8 mouse cellular contexts compared by ENCODE assay signal in the genomic region with DNA sequence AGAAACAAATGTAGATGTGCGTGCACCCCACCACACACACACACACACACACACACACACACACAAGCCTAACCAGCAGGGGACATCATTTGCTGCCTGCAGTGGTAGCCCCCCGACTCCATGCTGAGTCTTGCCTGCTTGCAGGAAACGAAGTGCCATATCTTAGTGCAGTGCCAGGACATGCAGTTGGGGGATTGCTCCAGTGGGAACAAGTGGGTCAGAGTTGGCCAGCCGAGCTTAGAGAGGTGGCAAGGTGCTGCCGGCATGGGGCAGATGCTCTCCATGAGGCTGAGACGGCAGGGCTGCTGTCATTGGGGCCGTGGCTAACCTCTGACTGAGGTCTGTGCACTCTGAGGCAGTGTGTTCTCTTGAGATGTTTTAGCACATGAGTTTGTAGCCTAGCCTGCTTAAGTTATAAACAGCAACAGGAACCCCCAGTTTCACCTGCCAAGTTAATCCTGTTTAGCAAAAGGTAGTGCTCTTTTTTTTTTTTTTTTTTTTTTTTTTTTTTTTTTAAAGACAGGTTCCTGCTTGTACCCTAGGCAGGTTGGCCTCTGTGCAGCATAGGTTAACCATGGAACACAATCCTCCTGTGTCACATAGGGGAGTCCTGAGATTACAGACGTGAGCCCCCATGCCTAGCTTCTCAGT. TPM values are rescaled to one million over a fixed set of nuclear protein-coding genes. Genes with fewer than 3 reads are reported as not detected.
A peak's percentile ranks its signal among the peaks of the same experiment; 100 is the strongest.
DNase-seq lines count a peak whose midpoint lies in the region; ATAC-seq and TF ChIP-seq lines count a peak whose summit lies in the region.

No protein-coding gene starts in this region.

- H3K36me3 ChIP-seq in intestine, embryonic 14.5 days (ENCODE audit: control insufficient read depth, insufficient read depth, low read length): no peaks in the 10 kb centered on the region

- TF ChIP-seq CTCF in lung, adult 2 months (IDR thresholded peaks at IDR 0.05; ENCODE audit: insufficient read depth, low read length): no peak
- no peak for TF ChIP-seq CTCF in embryonic fibroblast, embryonic 13.5 days (IDR thresholded peaks at IDR 0.05; ENCODE audit: borderline replicate concordance, insufficient read depth, low read length)
- no peak for TF ChIP-seq CTCF in olfactory bulb, adult 2 months (IDR thresholded peaks at IDR 0.05; ENCODE audit: insufficient read depth, low read depth, low read length)

- no peak for DNase-seq in lung, adult 2 months
- DNase-seq in lung, postnatal 14 days: no peak
- DNase-seq in intestine, embryonic 14.5 days (ENCODE audit: low spot score): no peak
- no peak for DNase-seq in retina, postnatal 1 day
- DNase-seq in natural killer cell, adult 2 months (ENCODE audit: low spot score in 2 of 2): no peak
- DNase-seq in kidney, postnatal 36 days: no peak

- H3K4me1 ChIP-seq in lung, adult 2 months (ENCODE audit: control insufficient read depth, insufficient read depth, low read length): peaks cover 14% of the 10 kb centered on the region
- H3K4me1 ChIP-seq in embryonic fibroblast, embryonic 13.5 days (ENCODE audit: control insufficient read depth, insufficient read depth, low read length): peaks cover 14% of the 10 kb centered on the region
- peaks cover 36% of the 10 kb centered on the region for H3K4me1 ChIP-seq in intestine, embryonic 14.5 days (replicated peaks; ENCODE audit: control insufficient read depth, insufficient read depth, low read length)
- peaks cover 37% of the 10 kb centered on the region for H3K4me1 ChIP-seq in olfactory bulb, adult 2 months (ENCODE audit: control insufficient read depth, insufficient read depth, low read length)

- TF ChIP-seq POLR2A in lung, adult 2 months (IDR thresholded peaks at IDR 0.05; ENCODE audit: borderline replicate concordance, extremely low read depth, low read depth, low read length): 0 out of 2 replicates have a peak, but pooled peaks have one; percentile 21
- no peak for TF ChIP-seq POLR2A in embryonic fibroblast, embryonic 13.5 days (IDR thresholded peaks at IDR 0.05; ENCODE audit: low read depth, low read length)
- no peak for TF ChIP-seq POLR2A in olfactory bulb, adult 2 months (IDR thresholded peaks at IDR 0.05; ENCODE audit: insufficient read depth, low read depth, low read length)

- no peaks in the 10 kb centered on the region for H3K9me3 ChIP-seq in intestine, embryonic 14.5 days (ENCODE audit: control insufficient read depth, low read length)

- WGBS in lung, adult 2 months: 64% methylated on average over 8 of the region's 8 CpGs
- WGBS in intestine, embryonic 14.5 days: 74% methylated on average over 8 of the region's 8 CpGs
- WGBS in olfactory bulb, adult 2 months: 20% methylated on average over 8 of the region's 8 CpGs

- no peak overlapping the region for H3K9ac ChIP-seq in intestine, embryonic 14.5 days (ENCODE audit: low read length)

- no peak overlapping the region for H3K27ac ChIP-seq in embryonic fibroblast, embryonic 13.5 days (ENCODE audit: insufficient read depth, low read length)
- H3K27ac ChIP-seq in intestine, embryonic 14.5 days (ENCODE audit: low read depth): no peak overlapping the region
- H3K27ac ChIP-seq in olfactory bulb, adult 2 months (ENCODE audit: insufficient read depth, low read depth, low read length): peak overlapping the region; percentile 34

- no peaks in the 10 kb centered on the region for H3K27me3 ChIP-seq in intestine, embryonic 14.5 days (replicated peaks; ENCODE audit: control insufficient read depth, insufficient read depth, low read length)

- H3K4me2 ChIP-seq in intestine, embryonic 14.5 days (ENCODE audit: low read length): peak overlapping the region; percentile 89

- ATAC-seq in intestine, embryonic 14.5 days (replicated peaks; ENCODE audit: low FRiP score, low TSS enrichment, low read depth): no peak

- peak overlapping the region; percentile 2 for H3K4me3 ChIP-seq in lung, adult 2 months (replicated peaks; ENCODE audit: extremely low read depth, low read depth, low read length)
- peak overlapping the region; percentile 92; the same call in 1 of the 2 replicates for H3K4me3 ChIP-seq in embryonic fibroblast, embryonic 13.5 days (ENCODE audit: insufficient read depth, low read length)
- no peak overlapping the region for H3K4me3 ChIP-seq in intestine, embryonic 14.5 days (ENCODE audit: low read depth, low read length)
- peak overlapping the region; percentile 41 for H3K4me3 ChIP-seq in olfactory bulb, adult 2 months (ENCODE audit: insufficient read depth, low read depth, low read length)

RNA-seq across cellular contexts. Expression of a gene that starts 2.0 kb away (rescaled TPM):
- polyA plus RNA-seq in lung, adult 2 months (2012; rRNA removed): 993 and 1,289 TPM in 2 replicates
- polyA plus RNA-seq in embryonic fibroblast, embryonic 13.5 days (2011; ENCODE audit: insufficient read length, low read depth, missing spikeins): 665 and 734 TPM in 2 replicates
- polyA plus RNA-seq in intestine, embryonic 14.5 days (2014; fragmentation: Nextera tagmentation; extraction: Ambion mirVana): 104 and 124 TPM in 2 replicates
- polyA plus RNA-seq in olfactory bulb, adult 2 months (2012; ENCODE audit: insufficient read depth, insufficient read length, low replicate concordance, missing spikeins): 231 and 580 TPM in 2 replicates
